Mouse (Mus musculus): Measurements from ENCODE around the gene Tent4a.

- TF ChIP-seq CTCF (IDR thresholded peaks at IDR 0.05; ENCODE audit: borderline replicate concordance, extremely low read depth, insufficient read depth, insufficient read length) (no peak), POLR2A (IDR thresholded peaks at IDR 0.05; ENCODE audit: borderline replicate concordance, extremely low read depth, insufficient read depth, insufficient read length, poor library complexity, severe bottlenecking) (no peak)
Measured at GRCm38 (mm10) chr13:69502157-69502750, 32.2 kb downstream of the Tent4a start.

Data from brain, embryonic 14.5 days (tissue).